Mouse (Mus musculus) ES-E14 (cell line): ENCODE measurements around the gene E4f1. TPM values are rescaled to one million over a fixed set of nuclear protein-coding genes. Genes with fewer than 3 reads are reported as not detected.

ENCODE experiments used
- DNase-seq: peaks from one replicate; pipeline ENCODE4 v3.0.0-alpha.2; 2013; ENCODE audit warnings: low read depth, low spot score
- H3K27ac ChIP-seq: 2 replicates; pipeline ENCODE4 v1.5.1; 2012; ENCODE audit warnings: low read depth, mild to moderate bottlenecking, low read length, moderate library complexity, mixed read lengths; ENCODE audit not compliant: poor library complexity, insufficient read depth, severe bottlenecking
- H3K36me3 ChIP-seq: 2 replicates; pipeline ENCODE4 v1.6.1; 2012; ENCODE audit warnings: mild to moderate bottlenecking, low read length, moderate library complexity, mixed read lengths; ENCODE audit not compliant: control insufficient read depth, poor library complexity, insufficient read depth, severe bottlenecking
- H3K4me1 ChIP-seq, 2 experiments: fragments of 150-350 bp in 1 of 2; sonication (generic) in 1 of 2; 2 replicates each; pipeline ENCODE4 v1.6.1; 2012; ENCODE audit warnings: low read length in 2 of 2, mild to moderate bottlenecking in 1 of 2, mixed read lengths in 1 of 2; ENCODE audit not compliant: control insufficient read depth in 2 of 2, insufficient read depth in 2 of 2, poor library complexity in 1 of 2
- H3K4me3 ChIP-seq, 2 experiments: fragments of 150-350 bp in 1 of 2; sonication (generic) in 1 of 2; 2 replicates each; pipeline ENCODE4 v1.5.1; 2012; ENCODE audit warnings: low read length in 2 of 2, low read depth in 1 of 2, mild to moderate bottlenecking in 1 of 2, mixed read lengths in 1 of 2; ENCODE audit not compliant: insufficient read depth in 1 of 2, poor library complexity in 1 of 2, severe bottlenecking in 1 of 2
- H3K9ac ChIP-seq: 2 replicates; pipeline ENCODE4 v1.6.1; 2012; ENCODE audit warnings: low read depth, mild to moderate bottlenecking, low read length, mixed read lengths; ENCODE audit not compliant: poor library complexity, insufficient read depth, severe bottlenecking
- H3K9me3 ChIP-seq: fragments of 150-350 bp; sonication (generic); 2 replicates; pipeline ENCODE4 v1.6.1; 2012; ENCODE audit warnings: low read depth, mild to moderate bottlenecking, low read length; ENCODE audit not compliant: control insufficient read depth, insufficient read depth
- CHD2 ChIP-seq: IDR thresholded peaks from 2 replicates; pipeline ENCODE4 v1.6.1; 2014; ENCODE audit warnings: mild to moderate bottlenecking, low read depth, low read length, inconsistent platforms
- HCFC1 ChIP-seq: IDR thresholded peaks from 2 replicates; pipeline ENCODE4 v1.6.1; 2012; ENCODE audit warnings: low read length, inconsistent platforms, borderline replicate concordance; ENCODE audit not compliant: insufficient read depth
- MAFK ChIP-seq: IDR thresholded peaks from 2 replicates; pipeline ENCODE4 v1.6.1; 2014; ENCODE audit warnings: mild to moderate bottlenecking, low read depth, low read length, inconsistent platforms; ENCODE audit not compliant: insufficient read depth
- ZC3H11A ChIP-seq: IDR thresholded peaks from 2 replicates; pipeline ENCODE4 v1.6.1; 2012; ENCODE audit warnings: low read depth, mild to moderate bottlenecking, inconsistent platforms, low read length, borderline replicate concordance
- ZNF384 ChIP-seq: IDR thresholded peaks from 2 replicates; pipeline ENCODE4 v1.6.1; 2012; ENCODE audit warnings: low read depth, low read length, inconsistent platforms
- in situ Hi-C, 2 experiments: fragments of 600-800 bp; cut with MboI; formaldehyde crosslinking; loops; one replicate each; pipeline ENCODE4 v1.15.1; 2025; ENCODE audit warnings: low sequenced_read_pairs in 2 of 2, inconsistent platforms in 1 of 2; ENCODE audit not compliant: unreplicated experiment in 2 of 2
- total RNA-seq: library from RNA; depleted of rRNA; stranded (reverse); fragments of 300-350 nt; gene quantifications from 2 replicates; pipeline ENCODE4 v1.2.3, GENCODE M21; 2012

E4f1 gene
- total RNA-seq, 1 experiment, result 23.4 TPM

- Histone ChIP-seq H3K9me3 (no peaks in the 10 kb centered on the region), H3K4me1 (no peaks in the 10 kb centered on the region), H3K36me3 (peaks cover 47% of the 10 kb centered on the region), H3K9ac (no peak overlapping the region), H3K27ac (no peak overlapping the region), H3K4me3 (no peak overlapping the region)
- no peak for DNase-seq
- no peak for TF ChIP-seq CHD2
- no peak for TF ChIP-seq ZC3H11A
- in situ Hi-C loops, result no loop called here
These were observed 47.0 kb downstream of the E4f1 start for GRCm38 (mm10) chr17:24423114-24423513.

GRCm38 (mm10) chr17:24416051-24416652 is 54.0 kb downstream of the E4f1 start:
- Histone ChIP-seq H3K27ac (no peak overlapping the region), H3K9me3 (no peaks in the 10 kb centered on the region), H3K36me3 (peaks cover 34% of the 10 kb centered on the region), H3K4me1 (peaks cover 2 to 3% of the 10 kb centered on the region in 2 experiments; a peak in 2 of 4 replicates), H3K9ac (peak overlapping the region; percentile 43; the same call in 1 of the 2 replicates), H3K4me3 (peak overlapping the region; percentile 89 to 95)
- in situ Hi-C loops, result no loop called here
- TF ChIP-seq ZC3H11A (no peak), CHD2 (no peak), HCFC1 (no peak), ZNF384 (no peak), MAFK (no peak)
- no peak for DNase-seq

GRCm38 (mm10) chr17:24415011-24415410 is 55.1 kb downstream of the E4f1 start:
- no peak for DNase-seq
- no peaks in the 10 kb centered on the region for H3K9me3 ChIP-seq
- peaks cover 23% of the 10 kb centered on the region for H3K36me3 ChIP-seq
- in situ Hi-C loops, result no loop called here
- peak overlapping the region; percentile 89 to 95 for H3K4me3 ChIP-seq
- TF ChIP-seq ZNF384 (no peak), MAFK (no peak), CHD2 (no peak), ZC3H11A (no peak), HCFC1 (no peak)
- H3K27ac ChIP-seq, result peak overlapping the region; percentile 91; the same call in 1 of the 2 replicates
- H3K9ac ChIP-seq, result peak overlapping the region; percentile 98
- H3K4me1 ChIP-seq, result peaks cover 2 to 3% of the 10 kb centered on the region in 2 experiments; a peak in 2 of 4 replicates

- peak within 1 kb of the TSS; percentile 91 for H3K27ac ChIP-seq
- DNase-seq, result peak; percentile 99
- peak within 1 kb of the TSS; percentile 94 to 95 for H3K4me3 ChIP-seq
- H3K36me3 ChIP-seq, result peaks cover 20% of the 10 kb centered on the region
- peak within 1 kb of the TSS; percentile 98 for H3K9ac ChIP-seq
- H3K9me3 ChIP-seq, result no peaks in the 10 kb centered on the region
- in situ Hi-C loops, result no loop called here
- no peak for TF ChIP-seq MAFK
- TF ChIP-seq CHD2, result no peak
- no peak for TF ChIP-seq ZNF384
- TF ChIP-seq ZC3H11A, result no peak
- TF ChIP-seq HCFC1, result peak; percentile 72; the same call in 1 of the 2 replicates
- H3K4me1 ChIP-seq, result peaks cover 2 to 3% of the 10 kb centered on the region in 2 experiments; a peak in 2 of 4 replicates
These were observed 55.7 kb downstream of the E4f1 start, which contains the start of gene Rnps1 for GRCm38 (mm10) chr17:24414230-24414976. Rnps1 (plus strand) TSS chr17:24414565.
